Mouse (Mus musculus) brain, embryonic 14.5 days (tissue): ENCODE results near the gene 9630041A04Rik.

Experiments used
- CTCF ChIP-seq: fragments of 200-500 bp; IDR thresholded peaks from 2 replicates; pipeline ENCODE4 v1.5.1; 2012; ENCODE audit warnings: inconsistent platforms, mild to moderate bottlenecking, moderate library complexity, borderline replicate concordance; ENCODE audit not compliant: insufficient read depth, insufficient read length; ENCODE audit errors: extremely low read depth
- POLR2A ChIP-seq: fragments of 200-500 bp; IDR thresholded peaks from 2 replicates; pipeline ENCODE4 v1.6.1; 2012; ENCODE audit warnings: mild to moderate bottlenecking, inconsistent platforms, borderline replicate concordance; ENCODE audit not compliant: poor library complexity, insufficient read depth, insufficient read length, severe bottlenecking; ENCODE audit errors: extremely low read depth

- TF ChIP-seq POLR2A (no peak), CTCF (no peak)
Observed at GRCm38 (mm10) chr9:101976884-101977465, 115.3 kb downstream of the 9630041A04Rik start.
